Mouse (Mus musculus) myocyte (in vitro differentiated cells): ENCODE results near the gene Eva1c. TPM values are rescaled to one million over a fixed set of nuclear protein-coding genes. Genes with fewer than 3 reads are reported as not detected.

ENCODE experiments used
- H3K27me3 ChIP-seq: one replicate; pipeline ENCODE4 v1.6.1; 2011; ENCODE audit not compliant: control insufficient read depth, insufficient read depth, insufficient read length
- H3K36me3 ChIP-seq: one replicate; pipeline ENCODE4 v1.6.1; 2011; ENCODE audit not compliant: control insufficient read depth, insufficient read depth
- H3K4me2 ChIP-seq: one replicate; pipeline ENCODE4 v1.6.1; 2011; ENCODE audit warnings: low read depth, control low read depth
- H3K4me3 ChIP-seq: one replicate; pipeline ENCODE4 v1.5.1; 2011; ENCODE audit warnings: mild to moderate bottlenecking, control low read depth, moderate library complexity
- H3K79me2 ChIP-seq: one replicate; pipeline ENCODE4 v1.6.1; 2011; ENCODE audit not compliant: control insufficient read depth, insufficient read depth
- H3ac ChIP-seq: one replicate; pipeline ENCODE4 v1.6.1; 2011; ENCODE audit not compliant: control insufficient read depth, insufficient read length
- CEBPB ChIP-seq: IDR thresholded peaks from 2 replicates; pipeline ENCODE4 v1.6.1; 2011; ENCODE audit warnings: mild to moderate bottlenecking, moderate library complexity; ENCODE audit not compliant: poor library complexity, insufficient read depth, severe bottlenecking
- E2F4 ChIP-seq: IDR thresholded peaks from one replicate; pipeline ENCODE4 v1.6.1; 2011; ENCODE audit warnings: mild to moderate bottlenecking, control low read depth, moderate library complexity; ENCODE audit not compliant: insufficient read depth
- MAX ChIP-seq: IDR thresholded peaks from one replicate; pipeline ENCODE4 v1.6.1; 2011; ENCODE audit warnings: low read depth, mild to moderate bottlenecking, control low read depth
- MYOD1 ChIP-seq, 3 experiments: IDR thresholded peaks; one replicate each; pipeline ENCODE4 v1.6.1; 2011; ENCODE audit warnings: control low read depth in 2 of 3, low read depth in 2 of 3, mild to moderate bottlenecking in 2 of 3, moderate library complexity in 1 of 3; ENCODE audit not compliant: insufficient read length in 2 of 3, control insufficient read depth in 1 of 3
- MYOG ChIP-seq, 3 experiments: IDR thresholded peaks; one replicate each; pipeline ENCODE4 v1.6.1; 2011; ENCODE audit warnings: control low read depth in 2 of 3, low read depth in 2 of 3, mild to moderate bottlenecking in 2 of 3; ENCODE audit not compliant: insufficient read length in 2 of 3, control insufficient read depth in 1 of 3, insufficient read depth in 1 of 3
- POLR2A ChIP-seq: IDR thresholded peaks from one replicate; pipeline ENCODE4 v1.6.1; 2011; ENCODE audit warnings: low read depth, mild to moderate bottlenecking, control low read depth, moderate library complexity; ENCODE audit not compliant: insufficient read length
- POLR2AphosphoS2 ChIP-seq: IDR thresholded peaks from one replicate; pipeline ENCODE4 v1.6.1; 2011; ENCODE audit warnings: low read depth, control low read depth; ENCODE audit not compliant: insufficient read length
- REST ChIP-seq: IDR thresholded peaks from one replicate; pipeline ENCODE4 v1.6.1; 2011; ENCODE audit warnings: mild to moderate bottlenecking, control low read depth, moderate library complexity; ENCODE audit not compliant: insufficient read depth, insufficient read length
- SRF ChIP-seq: IDR thresholded peaks from one replicate; pipeline ENCODE4 v1.6.1; 2011; ENCODE audit warnings: low read depth; ENCODE audit not compliant: control insufficient read depth, insufficient read length
- TCF12 ChIP-seq: IDR thresholded peaks from one replicate; pipeline ENCODE4 v1.6.1; 2011; ENCODE audit warnings: mild to moderate bottlenecking, control low read depth; ENCODE audit not compliant: poor library complexity, insufficient read depth, severe bottlenecking
- TCF3 ChIP-seq: IDR thresholded peaks from one replicate; pipeline ENCODE4 v1.6.1; 2011; ENCODE audit warnings: low read depth, control low read depth; ENCODE audit not compliant: insufficient read length
- USF1 ChIP-seq: IDR thresholded peaks from one replicate; pipeline ENCODE4 v1.6.1; 2011; ENCODE audit warnings: low read depth, mild to moderate bottlenecking, control low read depth, moderate library complexity
- polyA plus RNA-seq: library from polyadenylated mRNA; unstranded; fragments of >200 nt; fragmentation: generic; extraction: Trizol; gene quantifications from one replicate; pipeline ENCODE4 v1.2.1, GENCODE M21; 2012; ENCODE audit warnings: missing spikeins

Gene Eva1c
- polyA plus RNA-seq, 1 experiment, result 4.5 TPM

DNA sequence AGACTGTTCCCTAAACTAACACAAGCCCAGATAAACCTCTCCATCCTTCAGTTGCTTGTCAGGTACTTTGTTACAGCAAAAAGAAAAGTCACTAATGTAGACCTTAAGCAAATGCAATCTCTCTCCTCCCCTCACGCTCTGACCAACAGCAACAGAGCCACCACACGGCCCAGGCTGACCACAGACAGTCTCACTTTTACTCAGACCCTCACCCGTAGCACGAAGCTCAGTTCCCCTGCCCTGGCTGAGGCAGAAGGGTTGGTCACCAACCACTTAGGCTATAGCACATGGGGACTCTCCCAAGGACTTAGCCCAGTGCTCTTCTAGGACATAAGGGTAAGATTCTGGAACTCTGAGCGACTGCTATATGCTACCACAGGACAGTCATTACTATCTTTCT lies 27.7 kb upstream of the Eva1c start:
- Histone ChIP-seq H3K4me3 (no peak overlapping the region), H3ac (no peak overlapping the region), H3K36me3 (peaks cover 38% of the 10 kb centered on the region), H3K4me2 (no peak overlapping the region), H3K79me2 (no peaks in the 10 kb centered on the region), H3K27me3 (no peaks in the 10 kb centered on the region)
- TF ChIP-seq TCF3 (no peak), POLR2A (no peak), REST (no peak), MAX (no peak), POLR2AphosphoS2 (no peak), E2F4 (no peak), MYOG (IDR thresholded peaks at IDR 0.05; ENCODE audit: control insufficient read depth in 1 of 3, insufficient read depth in 1 of 3, insufficient read length in 2 of 3, low read depth in 2 of 3) (no peak), CEBPB (no peak), TCF12 (no peak), MYOD1 (IDR thresholded peaks at IDR 0.05; ENCODE audit: control insufficient read depth in 1 of 3, insufficient read length in 2 of 3, low read depth in 2 of 3) (no peak)

DNA sequence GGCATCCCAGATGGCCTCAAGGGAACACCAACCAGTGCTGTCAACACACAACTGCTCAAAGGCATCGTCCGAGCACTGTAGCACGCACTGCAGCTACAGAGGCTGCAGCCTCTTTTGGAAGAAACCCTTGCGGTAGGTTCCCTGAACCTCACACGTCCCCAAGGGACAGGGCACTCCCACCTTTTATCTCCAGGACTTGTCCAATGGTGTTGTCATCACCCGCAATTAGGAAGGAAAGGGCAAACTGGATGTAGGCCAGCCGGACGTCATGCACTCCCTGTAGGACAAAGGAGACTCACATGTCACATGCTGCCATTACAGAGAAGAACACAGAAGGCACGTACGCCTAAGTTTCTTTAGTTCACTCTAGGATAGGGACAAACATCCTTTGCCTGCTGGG lies 26.7 kb upstream of the Eva1c start:
- Histone ChIP-seq H3K36me3 (peaks cover 35% of the 10 kb centered on the region), H3K79me2 (no peaks in the 10 kb centered on the region), H3K27me3 (no peaks in the 10 kb centered on the region), H3K4me2 (no peak overlapping the region), H3K4me3 (no peak overlapping the region), H3ac (no peak overlapping the region)
- TF ChIP-seq MAX, result no peak
- no peak for TF ChIP-seq TCF12
- no peak for TF ChIP-seq POLR2AphosphoS2
- TF ChIP-seq REST, result no peak
- TF ChIP-seq TCF3, result no peak
- no peak for TF ChIP-seq SRF
- no peak for TF ChIP-seq USF1
- TF ChIP-seq MYOD1 (IDR thresholded peaks at IDR 0.05; ENCODE audit: control insufficient read depth in 1 of 3, insufficient read length in 2 of 3, low read depth in 2 of 3), result no peak
- TF ChIP-seq POLR2A, result no peak
- no peak for TF ChIP-seq MYOG (IDR thresholded peaks at IDR 0.05; ENCODE audit: control insufficient read depth in 1 of 3, insufficient read depth in 1 of 3, insufficient read length in 2 of 3, low read depth in 2 of 3)
- TF ChIP-seq E2F4, result no peak
- TF ChIP-seq CEBPB, result no peak

DNA sequence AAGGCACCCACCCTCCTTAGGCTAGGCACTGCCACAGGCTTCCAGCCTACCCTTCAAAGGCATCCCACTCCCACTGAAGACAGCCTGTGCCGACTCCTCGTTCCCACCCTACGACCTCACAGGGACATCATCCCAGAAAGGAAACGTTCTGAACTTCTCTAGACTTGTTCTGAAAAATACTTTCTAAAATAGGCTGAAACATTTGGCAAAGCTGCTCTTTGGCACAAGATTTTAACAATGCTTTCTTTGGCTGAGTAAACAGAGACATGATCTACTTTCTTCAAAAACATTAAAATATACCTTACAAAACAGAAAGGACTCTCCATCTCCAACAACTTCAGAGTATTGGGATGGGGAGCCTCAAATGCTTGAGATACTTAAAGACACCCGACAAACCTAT lies 25.3 kb upstream of the Eva1c start:
- no peak overlapping the region for H3K4me2 ChIP-seq
- no peak for TF ChIP-seq TCF12
- TF ChIP-seq USF1, result no peak
- TF ChIP-seq POLR2A, result no peak
- TF ChIP-seq SRF, result no peak
- no peak for TF ChIP-seq MAX
- no peak for TF ChIP-seq REST
- no peak for TF ChIP-seq MYOG (IDR thresholded peaks at IDR 0.05; ENCODE audit: control insufficient read depth in 1 of 3, insufficient read depth in 1 of 3, insufficient read length in 2 of 3, low read depth in 2 of 3)
- TF ChIP-seq MYOD1 (IDR thresholded peaks at IDR 0.05; ENCODE audit: control insufficient read depth in 1 of 3, insufficient read length in 2 of 3, low read depth in 2 of 3), result no peak
- TF ChIP-seq CEBPB, result no peak
- no peak for TF ChIP-seq POLR2AphosphoS2
- no peak for TF ChIP-seq E2F4
- TF ChIP-seq TCF3, result no peak
- no peak overlapping the region for H3ac ChIP-seq
- no peak overlapping the region for H3K4me3 ChIP-seq
- H3K36me3 ChIP-seq, result peaks cover 32% of the 10 kb centered on the region
- H3K79me2 ChIP-seq, result no peaks in the 10 kb centered on the region
- no peaks in the 10 kb centered on the region for H3K27me3 ChIP-seq

DNA sequence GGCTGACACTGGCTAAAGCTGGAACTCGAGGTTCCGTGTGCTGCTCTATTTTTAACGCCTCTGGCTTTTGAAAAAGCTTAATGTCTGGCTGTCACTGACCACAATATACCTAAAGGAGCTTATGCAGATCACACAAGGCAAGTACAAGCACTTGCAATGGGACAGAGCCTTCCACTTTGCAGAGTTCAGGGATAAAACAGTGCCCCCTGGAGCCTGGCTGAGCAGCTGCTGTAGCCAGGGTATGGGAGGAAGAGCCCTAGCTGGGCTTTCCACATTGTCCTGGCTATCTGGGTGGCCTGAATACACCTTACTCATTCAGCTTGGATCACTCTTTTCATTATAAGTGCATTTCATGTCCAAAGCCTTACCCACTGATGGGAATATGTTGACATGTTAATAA lies 24.6 kb upstream of the Eva1c start:
- Histone ChIP-seq H3K27me3 (no peaks in the 10 kb centered on the region), H3K79me2 (no peaks in the 10 kb centered on the region), H3K4me2 (no peak overlapping the region), H3K36me3 (peaks cover 28% of the 10 kb centered on the region), H3K4me3 (no peak overlapping the region), H3ac (no peak overlapping the region)
- TF ChIP-seq TCF12 (no peak), SRF (no peak), MYOD1 (IDR thresholded peaks at IDR 0.05; ENCODE audit: control insufficient read depth in 1 of 3, insufficient read length in 2 of 3, low read depth in 2 of 3) (no peak), TCF3 (no peak), MAX (no peak), REST (no peak)

DNA sequence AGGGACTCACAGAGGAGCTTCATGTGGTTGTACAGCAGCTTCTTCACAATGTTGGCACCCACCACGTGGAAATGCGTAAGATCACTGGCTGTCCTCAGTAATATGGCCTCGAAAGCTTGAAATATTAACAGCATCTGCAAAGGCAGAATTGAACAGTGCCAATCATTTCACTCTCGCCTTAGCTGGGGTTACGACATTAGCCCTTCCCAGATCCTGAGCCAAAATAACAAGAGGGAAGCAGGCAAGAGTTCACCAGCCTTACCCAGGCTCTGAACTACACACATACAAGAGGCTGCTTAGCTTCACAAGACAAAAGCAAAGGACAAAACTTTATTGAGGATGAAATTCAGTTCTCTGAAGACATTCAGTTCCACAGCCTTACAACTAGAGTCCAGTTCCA lies 22.1 kb upstream of the Eva1c start:
- Histone ChIP-seq H3K4me2 (no peak overlapping the region), H3K4me3 (no peak overlapping the region), H3K79me2 (peaks cover 3% of the 10 kb centered on the region), H3K36me3 (peaks cover 14% of the 10 kb centered on the region), H3K27me3 (no peaks in the 10 kb centered on the region), H3ac (no peak overlapping the region)
- TF ChIP-seq REST (no peak), MYOD1 (IDR thresholded peaks at IDR 0.05; ENCODE audit: control insufficient read depth in 1 of 3, insufficient read length in 2 of 3, low read depth in 2 of 3) (no peak), CEBPB (no peak), SRF (no peak), E2F4 (no peak), MAX (no peak), MYOG (IDR thresholded peaks at IDR 0.05; ENCODE audit: control insufficient read depth in 1 of 3, insufficient read depth in 1 of 3, insufficient read length in 2 of 3, low read depth in 2 of 3) (no peak), TCF12 (no peak), POLR2AphosphoS2 (no peak), POLR2A (no peak)
